In genomic region chr13:81710266-81710665, GRCm38 (mm10) we compare ENCODE assay signal across 8 mouse cellular contexts. TPM values are rescaled to one million over a fixed set of nuclear protein-coding genes. Genes with fewer than 3 reads are reported as not detected.
A peak's percentile ranks its signal among the peaks of the same experiment; 100 is the strongest.
DNase-seq lines count a peak whose midpoint lies in the region; ATAC-seq and TF ChIP-seq lines count a peak whose summit lies in the region.

No protein-coding gene starts in this region.

- peak; percentile 4 for DNase-seq in kidney, postnatal 0 days (ENCODE audit: low spot score)
- DNase-seq in kidney, postnatal 14 days: no peak
- no peak for DNase-seq in cerebellum, postnatal 4 days (ENCODE audit: low spot score in 2 of 2)
- DNase-seq in ovary, postnatal 10 days (ENCODE audit: low spot score): no peak
- no peak for DNase-seq in adrenal gland, adult (ENCODE audit: inconsistent age in 2 of 2, low spot score in 1 of 2)

- WGBS in kidney, postnatal 0 days: 2% methylated on average over 7 of the region's 7 CpGs
- under 1% methylated on average over 7 of the region's 7 CpGs for WGBS in hindbrain, embryonic 16.5 days
- 2% methylated on average over 7 of the region's 7 CpGs for WGBS in midbrain, embryonic 12.5 days

- peak overlapping the region; percentile 81 for H3K4me3 ChIP-seq in kidney, postnatal 0 days (replicated peaks; ENCODE audit: low read depth, low read length)
- peak overlapping the region; percentile 92 for H3K4me3 ChIP-seq in brown adipose tissue, adult 24 weeks (ENCODE audit: insufficient read depth, low read depth, low read length)
- peak overlapping the region; percentile 70 for H3K4me3 ChIP-seq in hindbrain, embryonic 16.5 days (ENCODE audit: low read length)
- peak overlapping the region; percentile 67 for H3K4me3 ChIP-seq in midbrain, embryonic 12.5 days

- no peaks in the 10 kb centered on the region for H3K36me3 ChIP-seq in kidney, postnatal 0 days (ENCODE audit: insufficient read depth, low read length)
- no peaks in the 10 kb centered on the region for H3K36me3 ChIP-seq in hindbrain, embryonic 16.5 days (ENCODE audit: control insufficient read depth, insufficient read depth, low read length)
- H3K36me3 ChIP-seq in midbrain, embryonic 12.5 days: no peaks in the 10 kb centered on the region

- peak overlapping the region; percentile 72 for H3K9ac ChIP-seq in kidney, postnatal 0 days (ENCODE audit: low read depth, low read length)
- H3K9ac ChIP-seq in hindbrain, embryonic 16.5 days (ENCODE audit: low read depth, low read length): peak overlapping the region; percentile 82
- peak overlapping the region; percentile 67 for H3K9ac ChIP-seq in midbrain, embryonic 12.5 days (replicated peaks)

- H3K27ac ChIP-seq in kidney, postnatal 0 days: peak overlapping the region; percentile 86; the same call in 1 of the 2 replicates
- no peak overlapping the region for H3K27ac ChIP-seq in brown adipose tissue, adult 24 weeks (replicated peaks; ENCODE audit: low read depth, low read length)
- H3K27ac ChIP-seq in hindbrain, embryonic 16.5 days (ENCODE audit: low read depth, low read length): no peak overlapping the region; the same call in 1 of the 2 replicates
- H3K27ac ChIP-seq in midbrain, embryonic 12.5 days (replicated peaks): no peak overlapping the region

- TF ChIP-seq CTCF in kidney, postnatal 0 days (IDR thresholded peaks at IDR 0.05; ENCODE audit: low read depth): no peak

- H3K4me2 ChIP-seq in kidney, postnatal 0 days (ENCODE audit: low read length): peak overlapping the region; percentile 94
- peak overlapping the region; percentile 91 for H3K4me2 ChIP-seq in hindbrain, embryonic 16.5 days (ENCODE audit: low read length)
- peak overlapping the region; percentile 98 for H3K4me2 ChIP-seq in midbrain, embryonic 12.5 days (replicated peaks)

- peaks cover 6% of the 10 kb centered on the region for H3K4me1 ChIP-seq in kidney, postnatal 0 days (replicated peaks; ENCODE audit: insufficient read depth, low read length)
- H3K4me1 ChIP-seq in brown adipose tissue, adult 24 weeks (ENCODE audit: control insufficient read depth, insufficient read depth, insufficient read length, low read length): 0 out of 2 replicates have a peak, but pooled peaks cover 2% of the 10 kb centered on the region
- peaks cover 12% of the 10 kb centered on the region for H3K4me1 ChIP-seq in hindbrain, embryonic 16.5 days (ENCODE audit: control insufficient read depth, insufficient read depth, low read depth, low read length)
- peaks cover 22% of the 10 kb centered on the region for H3K4me1 ChIP-seq in midbrain, embryonic 12.5 days

- ATAC-seq in kidney, postnatal 0 days (replicated peaks; ENCODE audit: low FRiP score, low read depth): no peak
- ATAC-seq in hindbrain, embryonic 16.5 days: no peak
- no peak for ATAC-seq in midbrain, embryonic 12.5 days (ENCODE audit: low FRiP score, low read depth)

- H3K9me3 ChIP-seq in kidney, postnatal 0 days (replicated peaks; ENCODE audit: low read length): no peaks in the 10 kb centered on the region
- H3K9me3 ChIP-seq in hindbrain, embryonic 16.5 days (ENCODE audit: control insufficient read depth, low read length): no peaks in the 10 kb centered on the region
- H3K9me3 ChIP-seq in midbrain, embryonic 12.5 days: no peaks in the 10 kb centered on the region

- H3K27me3 ChIP-seq in kidney, postnatal 0 days (ENCODE audit: insufficient read depth, low read length): no peaks in the 10 kb centered on the region
- H3K27me3 ChIP-seq in hindbrain, embryonic 16.5 days (replicated peaks; ENCODE audit: control insufficient read depth, insufficient read depth, low read length): no peaks in the 10 kb centered on the region
- H3K27me3 ChIP-seq in midbrain, embryonic 12.5 days: peaks cover 5% of the 10 kb centered on the region

RNA-seq across cellular contexts. Expression of gene Polr3g, which starts 0.5 kb away (rescaled TPM):
- 7.8 and 8.1 TPM in 2 replicates for polyA plus RNA-seq in kidney, postnatal 0 days (2015; fragmentation: Nextera tagmentation; extraction: Ambion mirVana)
- polyA plus RNA-seq in brown adipose tissue, adult 24 weeks (2012; ENCODE audit: insufficient read depth, insufficient read length, missing spikeins): 12.3 and 12.6 TPM in 2 replicates
- 4.9 and 5.5 TPM in 2 replicates for polyA plus RNA-seq in hindbrain, embryonic 16.5 days (2015; fragmentation: Nextera tagmentation; extraction: Ambion mirVana)
- polyA plus RNA-seq in midbrain, embryonic 12.5 days (2016; fragmentation: Nextera tagmentation; extraction: Ambion mirVana): 8.8 and 10.5 TPM in 2 replicates

RNA-seq across cellular contexts. Expression of gene Mblac2, which starts 0.9 kb away (rescaled TPM):
- polyA plus RNA-seq in kidney, postnatal 0 days (2015; fragmentation: Nextera tagmentation; extraction: Ambion mirVana): 8.7 and 9.7 TPM in 2 replicates
- 13.8 and 20.7 TPM in 2 replicates for polyA plus RNA-seq in brown adipose tissue, adult 24 weeks (2012; ENCODE audit: insufficient read depth, insufficient read length, missing spikeins)
- 63.0 and 71.5 TPM in 2 replicates for polyA plus RNA-seq in hindbrain, embryonic 16.5 days (2015; fragmentation: Nextera tagmentation; extraction: Ambion mirVana)
- polyA plus RNA-seq in midbrain, embryonic 12.5 days (2016; fragmentation: Nextera tagmentation; extraction: Ambion mirVana): 7.5 and 8.7 TPM in 2 replicates

RNA-seq across cellular contexts. Expression of gene Lysmd3, which starts 52.8 kb away (rescaled TPM):
- 22.4 and 22.5 TPM in 2 replicates for polyA plus RNA-seq in kidney, postnatal 0 days (2015; fragmentation: Nextera tagmentation; extraction: Ambion mirVana)
- polyA plus RNA-seq in brown adipose tissue, adult 24 weeks (2012; ENCODE audit: insufficient read depth, insufficient read length, missing spikeins): 13.9 and 14.3 TPM in 2 replicates
- 16.5 and 16.7 TPM in 2 replicates for polyA plus RNA-seq in hindbrain, embryonic 16.5 days (2015; fragmentation: Nextera tagmentation; extraction: Ambion mirVana)
- 25.9 and 27.6 TPM in 2 replicates for polyA plus RNA-seq in midbrain, embryonic 12.5 days (2016; fragmentation: Nextera tagmentation; extraction: Ambion mirVana)
